Mouse (Mus musculus): ENCODE results near the gene Fam47e. TPM values are rescaled to one million over a fixed set of nuclear protein-coding genes. Genes with fewer than 3 reads are reported as not detected.

Fam47e gene
- polyA plus RNA-seq (2014; fragmentation: Illumina TruSeq; extraction: RNeasy Lipid Tissue Mini Kit (QIAGEN cat#74804); ENCODE audit: low read depth, low replicate concordance): not detected

DNA sequence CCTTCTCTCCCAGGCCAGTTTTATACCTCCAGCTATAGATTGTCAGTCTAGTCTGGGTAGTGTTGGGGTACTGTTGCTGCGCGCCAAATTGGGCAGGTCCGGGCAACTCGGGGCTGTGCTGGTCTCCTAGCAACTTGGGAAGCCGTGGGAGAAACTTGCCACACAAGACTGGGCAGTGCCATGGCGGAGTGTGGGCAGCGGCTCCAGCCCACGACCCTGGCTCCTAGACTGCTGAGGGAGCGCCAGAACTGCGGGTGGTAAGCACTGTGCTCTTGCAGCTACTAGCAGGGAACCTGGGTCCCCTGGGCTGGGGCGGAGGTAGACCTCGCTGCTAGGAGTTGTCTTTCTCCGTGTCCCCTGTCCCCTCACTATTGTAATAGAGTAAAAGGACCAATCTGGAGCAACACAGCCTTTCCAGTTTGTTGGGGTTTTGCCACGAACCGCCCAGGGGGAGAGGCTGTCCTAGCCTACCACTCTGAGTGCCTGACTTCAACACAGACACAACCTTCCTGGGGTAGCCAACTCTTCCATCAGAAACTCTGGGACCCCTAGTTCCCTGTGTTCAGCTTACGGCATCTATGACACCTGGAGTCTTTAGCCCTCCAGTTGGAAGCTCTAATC lies at the start of gene Fam47e:
Gene Fam47e, plus strand, starts transcription at position 179 of the 621 bp plus-strand sequence.

DNA sequence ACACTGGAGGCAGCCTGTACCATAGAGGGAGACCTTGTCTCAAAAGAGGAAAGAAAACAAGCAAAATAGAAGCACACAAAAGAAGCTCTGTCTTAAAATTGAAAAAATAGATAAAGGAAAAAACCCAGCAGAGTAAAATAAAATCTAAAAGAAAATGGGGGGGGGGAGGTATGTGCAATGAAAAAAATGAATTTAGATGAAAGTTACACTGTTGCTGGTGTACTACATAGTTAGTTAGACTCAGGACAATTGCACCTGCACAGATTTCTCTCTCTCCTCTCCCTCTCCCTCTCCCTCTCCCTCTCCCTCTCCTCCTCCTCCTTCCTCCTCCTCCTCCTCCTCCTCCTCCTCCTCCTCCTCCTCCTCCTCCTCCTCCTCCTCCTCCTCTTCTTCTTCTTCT lies 48.1 kb upstream of the Fam47e start, which contains the start of gene Scarb2:
Gene Scarb2, minus strand, starts transcription at position 101 of the 400 bp plus-strand sequence.

GRCm38 (mm10) chr5:92602691-92603690 lies 48.1 kb downstream of the Fam47e start, which contains the start of gene Stbd1:
TSS of gene Stbd1 (plus strand) at chr5:92603041.

Other genes starting within 250 kb of the Fam47e start
- 17.4 TPM for gene Sdad1, start 244.6 kb upstream of the Fam47e start, polyA plus RNA-seq (2014; fragmentation: Illumina TruSeq; extraction: RNeasy Lipid Tissue Mini Kit (QIAGEN cat#74804); ENCODE audit: low read depth, low replicate concordance)
- 4.6 TPM for gene Cxcl9, start 227.0 kb upstream of the Fam47e start, polyA plus RNA-seq (2014; fragmentation: Illumina TruSeq; extraction: RNeasy Lipid Tissue Mini Kit (QIAGEN cat#74804); ENCODE audit: low read depth, low replicate concordance)
- 22.9 TPM for gene Art3, start 223.2 kb upstream of the Fam47e start, polyA plus RNA-seq (2014; fragmentation: Illumina TruSeq; extraction: RNeasy Lipid Tissue Mini Kit (QIAGEN cat#74804); ENCODE audit: low read depth, low replicate concordance)
- gene Cxcl10, start 206.2 kb upstream of the Fam47e start, polyA plus RNA-seq (2014; fragmentation: Illumina TruSeq; extraction: RNeasy Lipid Tissue Mini Kit (QIAGEN cat#74804); ENCODE audit: low read depth, low replicate concordance): 7.6 TPM
- 38.8 TPM for gene Nup54, start 119.8 kb upstream of the Fam47e start, polyA plus RNA-seq (2014; fragmentation: Illumina TruSeq; extraction: RNeasy Lipid Tissue Mini Kit (QIAGEN cat#74804); ENCODE audit: low read depth, low replicate concordance)
- gene Scarb2, start 48.2 kb upstream of the Fam47e start, polyA plus RNA-seq (2014; fragmentation: Illumina TruSeq; extraction: RNeasy Lipid Tissue Mini Kit (QIAGEN cat#74804); ENCODE audit: low read depth, low replicate concordance): 130 TPM
- gene Stbd1, start 48.0 kb downstream of the Fam47e start, polyA plus RNA-seq (2014; fragmentation: Illumina TruSeq; extraction: RNeasy Lipid Tissue Mini Kit (QIAGEN cat#74804); ENCODE audit: low read depth, low replicate concordance): 3.5 TPM
- gene Ccdc158, start 120.2 kb downstream of the Fam47e start, polyA plus RNA-seq (2014; fragmentation: Illumina TruSeq; extraction: RNeasy Lipid Tissue Mini Kit (QIAGEN cat#74804); ENCODE audit: low read depth, low replicate concordance): 0.82 TPM
- 12.3 TPM for gene Shroom3, start 128.4 kb downstream of the Fam47e start, polyA plus RNA-seq (2014; fragmentation: Illumina TruSeq; extraction: RNeasy Lipid Tissue Mini Kit (QIAGEN cat#74804); ENCODE audit: low read depth, low replicate concordance)